Mouse (Mus musculus) MEL (cell line): Measurements from ENCODE around the gene Morn2. TPM values are rescaled to one million over a fixed set of nuclear protein-coding genes. Genes with fewer than 3 reads are reported as not detected.
A peak's percentile ranks its signal among the peaks of the same experiment; 100 is the strongest.

Experiments used
- DNase-seq: peaks from one replicate; pipeline ENCODE4 v3.0.0; 2011; ENCODE audit warnings: low read depth, low spot score
- H3K27ac ChIP-seq: 2 replicates; pipeline ENCODE4 v1.5.1; 2012; ENCODE audit warnings: low read depth, mild to moderate bottlenecking, control low read depth, low read length, moderate library complexity; ENCODE audit not compliant: control insufficient read depth
- H3K27me3 ChIP-seq, 2 experiments: fragments of 150-350 bp in 1 of 2; sonication (generic) in 1 of 2; 2 replicates each; pipeline ENCODE4 v1.6.1; 2012; ENCODE audit warnings: low read length in 2 of 2, mild to moderate bottlenecking in 2 of 2, improper control_type of control experiment in 1 of 2, moderate library complexity in 1 of 2; ENCODE audit not compliant: insufficient read depth in 2 of 2, control insufficient read depth in 1 of 2
- H3K36me3 ChIP-seq, 2 experiments: 2 replicates each; pipeline ENCODE4 v1.6.1; 2012 to 2014; ENCODE audit warnings: low read length in 2 of 2, improper control_type of control experiment in 1 of 2, inconsistent platforms in 1 of 2, mild to moderate bottlenecking in 1 of 2; ENCODE audit not compliant: insufficient read depth in 2 of 2, control insufficient read depth in 1 of 2
- H3K4me1 ChIP-seq, 2 experiments: fragments of 150-350 bp in 1 of 2; sonication (generic) in 1 of 2; 2 replicates each; pipeline ENCODE4 v1.6.1; 2012; ENCODE audit warnings: low read length in 2 of 2, improper control_type of control experiment in 1 of 2, mild to moderate bottlenecking in 1 of 2; ENCODE audit not compliant: insufficient read depth in 2 of 2, control insufficient read depth in 1 of 2
- H3K4me3 ChIP-seq, 2 experiments: fragments of 150-350 bp in 1 of 2; sonication (generic) in 1 of 2; 2 replicates each; pipeline ENCODE4 v1.5.1; 2012; ENCODE audit warnings: low read depth in 2 of 2, low read length in 2 of 2, mild to moderate bottlenecking in 2 of 2, moderate library complexity in 2 of 2, control low read depth in 1 of 2, improper control_type of control experiment in 1 of 2; ENCODE audit not compliant: control insufficient read depth in 1 of 2, insufficient read depth in 1 of 2
- H3K79me2 ChIP-seq: 2 replicates; pipeline ENCODE4 v1.6.1; 2012; ENCODE audit warnings: mild to moderate bottlenecking, low read length, moderate library complexity; ENCODE audit not compliant: control insufficient read depth, poor library complexity, insufficient read depth
- H3K9ac ChIP-seq: 2 replicates; pipeline ENCODE4 v1.6.1; 2012; ENCODE audit warnings: low read depth, mild to moderate bottlenecking, control low read depth, low read length, moderate library complexity; ENCODE audit not compliant: control insufficient read depth, poor library complexity, severe bottlenecking
- H3K9me3 ChIP-seq: fragments of 150-350 bp; sonication (generic); replicated peaks from 2 replicates; pipeline ENCODE4 v1.6.1; 2012; ENCODE audit warnings: mild to moderate bottlenecking, low read length, improper control_type of control experiment, moderate library complexity; ENCODE audit not compliant: insufficient read depth
- BHLHE40 ChIP-seq: IDR thresholded peaks from 2 replicates; pipeline ENCODE4 v1.6.1; 2012; ENCODE audit warnings: low read depth, mild to moderate bottlenecking, inconsistent platforms, low read length, improper control_type of control experiment, borderline replicate concordance
- CHD1 ChIP-seq: IDR thresholded peaks from 2 replicates; pipeline ENCODE4 v1.6.1; 2012; ENCODE audit warnings: low read depth, mild to moderate bottlenecking, inconsistent platforms, low read length, improper control_type of control experiment
- CHD2 ChIP-seq: IDR thresholded peaks from 2 replicates; pipeline ENCODE4 v1.6.1; 2011; ENCODE audit warnings: low read length, improper control_type of control experiment
- E2F4 ChIP-seq: IDR thresholded peaks from 2 replicates; pipeline ENCODE4 v1.6.1; 2011; ENCODE audit warnings: low read depth, low read length, improper control_type of control experiment, borderline replicate concordance
- ELF1 ChIP-seq: IDR thresholded peaks from 2 replicates; pipeline ENCODE4 v1.6.1; 2014; ENCODE audit warnings: low read depth, mild to moderate bottlenecking, inconsistent platforms, low read length, improper control_type of control experiment, moderate library complexity
- EP300 ChIP-seq, 2 experiments: IDR thresholded peaks; 2 replicates each; pipeline ENCODE4 v1.6.1; 2011; ENCODE audit warnings: improper control_type of control experiment in 2 of 2, low read length in 2 of 2, low read depth in 1 of 2, mild to moderate bottlenecking in 1 of 2
- ETS1 ChIP-seq: IDR thresholded peaks from 2 replicates; pipeline ENCODE4 v1.6.1; 2012; ENCODE audit warnings: low read depth, mild to moderate bottlenecking, inconsistent platforms, low read length, improper control_type of control experiment, moderate library complexity
- GATA1 ChIP-seq: IDR thresholded peaks from 2 replicates; pipeline ENCODE4 v1.6.1; 2011; ENCODE audit warnings: low read depth, low read length, improper control_type of control experiment
- HCFC1 ChIP-seq: IDR thresholded peaks from 2 replicates; pipeline ENCODE4 v1.6.1; 2012; ENCODE audit warnings: low read depth, mild to moderate bottlenecking, inconsistent platforms, low read length, improper control_type of control experiment, moderate library complexity
- JUND ChIP-seq: IDR thresholded peaks from 2 replicates; pipeline ENCODE4 v1.6.1; 2011; ENCODE audit warnings: low read depth, mild to moderate bottlenecking, improper control_type of control experiment, low read length
- MAFK ChIP-seq: IDR thresholded peaks from 2 replicates; pipeline ENCODE4 v1.6.1; 2011; ENCODE audit warnings: low read depth, mild to moderate bottlenecking, low read length, improper control_type of control experiment, borderline replicate concordance
- MEF2A ChIP-seq: IDR thresholded peaks from 2 replicates; pipeline ENCODE4 v1.6.1; 2014; ENCODE audit warnings: low read depth, mild to moderate bottlenecking, inconsistent platforms, low read length, improper control_type of control experiment; ENCODE audit not compliant: poor library complexity, insufficient replicate concordance, severe bottlenecking; ENCODE audit errors: extremely low read depth
- MXI1 ChIP-seq: IDR thresholded peaks from 2 replicates; pipeline ENCODE4 v1.6.1; 2011; ENCODE audit warnings: mild to moderate bottlenecking, low read depth, low read length, improper control_type of control experiment
- MYC ChIP-seq: IDR thresholded peaks from 2 replicates; pipeline ENCODE4 v1.6.1; 2011; ENCODE audit warnings: low read depth, mild to moderate bottlenecking, low read length, improper control_type of control experiment, moderate library complexity
- NELFE ChIP-seq: IDR thresholded peaks from 2 replicates; pipeline ENCODE4 v1.6.1; 2011; ENCODE audit warnings: low read depth, low read length, improper control_type of control experiment
- POLR2AphosphoS2 ChIP-seq: IDR thresholded peaks from 2 replicates; pipeline ENCODE4 v1.6.1; 2011; ENCODE audit warnings: low read length, improper control_type of control experiment
- POLR2AphosphoS5 ChIP-seq: IDR thresholded peaks from 2 replicates; pipeline ENCODE4 v1.6.1; 2012; ENCODE audit warnings: low read depth, borderline replicate concordance, mild to moderate bottlenecking, inconsistent platforms, low read length, moderate library complexity, mixed read lengths
- RAD21 ChIP-seq: IDR thresholded peaks from 2 replicates; pipeline ENCODE4 v1.6.1; 2011; ENCODE audit warnings: mild to moderate bottlenecking, low read depth, low read length, improper control_type of control experiment
- RCOR1 ChIP-seq: IDR thresholded peaks from 2 replicates; pipeline ENCODE4 v1.6.1; 2012; ENCODE audit warnings: low read depth, mild to moderate bottlenecking, inconsistent platforms, low read length, improper control_type of control experiment
- SMC3 ChIP-seq: IDR thresholded peaks from 2 replicates; pipeline ENCODE4 v1.6.1; 2011; ENCODE audit warnings: low read depth, low read length, improper control_type of control experiment
- TAL1 ChIP-seq: IDR thresholded peaks from 2 replicates; pipeline ENCODE4 v1.6.1; 2012; ENCODE audit warnings: mild to moderate bottlenecking, inconsistent platforms, low read length, moderate library complexity, mixed read lengths
- TBP ChIP-seq: IDR thresholded peaks from 2 replicates; pipeline ENCODE4 v1.8.0; 2011; ENCODE audit warnings: low read depth, low read length, improper control_type of control experiment
- TCF12 ChIP-seq: IDR thresholded peaks from 2 replicates; pipeline ENCODE4 v1.6.1; 2014; ENCODE audit warnings: low read depth, mild to moderate bottlenecking, inconsistent platforms, low read length, improper control_type of control experiment, moderate library complexity
- USF1 ChIP-seq: IDR thresholded peaks from 2 replicates; pipeline ENCODE4 v1.6.1; 2014; ENCODE audit warnings: low read depth, mild to moderate bottlenecking, inconsistent platforms, low read length, improper control_type of control experiment, moderate library complexity
- USF2 ChIP-seq, 2 experiments: IDR thresholded peaks; 2 replicates each; pipeline ENCODE4 v1.6.1; 2011 to 2012; ENCODE audit warnings: improper control_type of control experiment in 2 of 2, low read length in 2 of 2, borderline replicate concordance in 1 of 2, inconsistent platforms in 1 of 2, low read depth in 1 of 2, mild to moderate bottlenecking in 1 of 2; ENCODE audit not compliant: insufficient read depth in 1 of 2
- ZC3H11A ChIP-seq: IDR thresholded peaks from 2 replicates; pipeline ENCODE4 v1.6.1; 2012; ENCODE audit warnings: low read depth, mild to moderate bottlenecking, inconsistent platforms, low read length, improper control_type of control experiment
- ZMIZ1 ChIP-seq: IDR thresholded peaks from 2 replicates; pipeline ENCODE4 v1.6.1; 2012; ENCODE audit warnings: low read depth, mild to moderate bottlenecking, inconsistent platforms, low read length, improper control_type of control experiment, moderate library complexity
- ZNF384 ChIP-seq: IDR thresholded peaks from 2 replicates; pipeline ENCODE4 v1.6.1; 2012; ENCODE audit warnings: low read depth, mild to moderate bottlenecking, inconsistent platforms, low read length, improper control_type of control experiment
- polyA plus RNA-seq, 2 experiments: library from polyadenylated mRNA; stranded (reverse) in 1 of 2; unstranded in 1 of 2; fragments of >175 nt in 1 of 2; fragments of >200 nt in 1 of 2; gene quantifications; 2 replicates each; pipeline versions ENCODE4 v1.2.1 to v1.2.4; 2012; ENCODE audit warnings: low replicate concordance in 2 of 2, low read depth in 1 of 2; ENCODE audit not compliant: insufficient read length in 2 of 2, insufficient read depth in 1 of 2, missing spikeins in 1 of 2
- total RNA-seq: library from RNA; depleted of rRNA; stranded (reverse); fragments of 300-350 nt; gene quantifications from 2 replicates; pipeline ENCODE4 v1.2.3, GENCODE M21; 2012

Gene Morn2
- total and polyA plus RNA-seq, 3 experiments: 7.4 to 18.1 TPM; not detected in 1

- Histone ChIP-seq H3K27me3 (no peaks in the 10 kb centered on the region), H3K4me3 (peak overlapping the region; percentile 71 to 95), H3K27ac (0 out of 2 replicates have a peak overlapping the region, but pooled peaks have one; percentile 5), H3K36me3 (peaks cover 0 to 14% of the 10 kb centered on the region in 2 experiments; a peak in 2 of 4 replicates), H3K9ac (peak overlapping the region; percentile 71), H3K9me3 (no peaks in the 10 kb centered on the region), H3K4me1 (peaks cover 5 to 14% of the 10 kb centered on the region in 2 experiments), H3K79me2 (peaks cover 4% of the 10 kb centered on the region; the same call in 1 of the 2 replicates)
- TF ChIP-seq TCF12 (0 out of 2 replicates have a peak, but pooled peaks have one; percentile 20), GATA1 (peak; percentile 52), EP300 (IDR thresholded peaks at IDR 0.05; ENCODE audit: low read depth in 1 of 2, low read length in 2 of 2) (peak; percentile 21 to 29; a peak in 2 of 4 replicates), E2F4 (no peak), ZMIZ1 (no peak), RCOR1 (peak; percentile 76), CHD1 (0 out of 2 replicates have a peak, but pooled peaks have one; percentile 22)
- DNase-seq: no peak
Observed at GRCm38 (mm10) chr17:80289280-80290073, 526 bp upstream of the Morn2 start.

DNA sequence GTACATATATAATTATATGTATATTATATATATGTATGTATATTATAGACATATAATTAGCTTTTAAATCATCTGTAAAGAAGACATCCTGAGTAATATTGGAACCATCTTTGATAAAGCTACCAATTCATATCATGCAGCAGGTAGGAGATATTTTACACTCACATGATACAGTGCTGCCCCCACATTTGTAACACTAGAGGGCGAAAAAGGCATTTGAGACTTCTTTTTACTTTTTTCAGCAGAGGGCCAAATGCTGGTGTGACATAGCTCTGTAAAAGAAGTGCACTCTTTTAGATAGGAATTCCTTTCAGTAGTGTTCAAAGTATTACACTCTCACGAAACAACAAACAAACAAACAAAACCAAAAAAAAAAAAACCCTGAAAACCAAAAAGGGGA, 1.1 kb downstream of the Morn2 start:
- peak overlapping the region; percentile 34; the same call in 1 of the 2 replicates for H3K9ac ChIP-seq
- peak overlapping the region; percentile 28 for H3K27ac ChIP-seq
- no peaks in the 10 kb centered on the region for H3K9me3 ChIP-seq
- peaks cover 4% of the 10 kb centered on the region; the same call in 1 of the 2 replicates for H3K79me2 ChIP-seq
- peak overlapping the region; percentile 21 to 38 for H3K4me3 ChIP-seq
- DNase-seq: peak; percentile 86
- H3K36me3 ChIP-seq: peaks cover 0 to 18% of the 10 kb centered on the region in 2 experiments; a peak in 2 of 4 replicates
- no peaks in the 10 kb centered on the region for H3K27me3 ChIP-seq
- H3K4me1 ChIP-seq: peaks cover 5 to 14% of the 10 kb centered on the region in 2 experiments
- TF ChIP-seq TAL1: no peak
- peak; percentile 82 for TF ChIP-seq ZC3H11A
- no peak for TF ChIP-seq POLR2AphosphoS5
- TF ChIP-seq MEF2A: no peak
- TF ChIP-seq USF2 (IDR thresholded peaks at IDR 0.05; ENCODE audit: borderline replicate concordance in 1 of 2, insufficient read depth in 1 of 2, low read depth in 1 of 2, low read length in 2 of 2): no peak
- peak; percentile 56 for TF ChIP-seq RCOR1
- TF ChIP-seq SMC3: peak; percentile 88
- no peak for TF ChIP-seq CHD2
- TF ChIP-seq GATA1: 0 out of 2 replicates have a peak, but pooled peaks have one; percentile 3
- TF ChIP-seq ZNF384: peak; percentile 88
- TF ChIP-seq TBP: no peak
- TF ChIP-seq ELF1: no peak
- TF ChIP-seq POLR2AphosphoS2: no peak
- peak; percentile 82 for TF ChIP-seq RAD21
- 0 out of 2 replicates have a peak, but pooled peaks have one; percentile 27 for TF ChIP-seq ETS1
- 0 out of 2 replicates have a peak, but pooled peaks have one; percentile 51 for TF ChIP-seq JUND
- peak; percentile 81 for TF ChIP-seq MYC
- peak; percentile 65 for TF ChIP-seq HCFC1
- peak; percentile 40 to 44; a peak in 2 of 4 replicates for TF ChIP-seq EP300 (IDR thresholded peaks at IDR 0.05; ENCODE audit: low read depth in 1 of 2, low read length in 2 of 2)
- TF ChIP-seq USF1: peak; percentile 38; the same call in 1 of the 2 replicates
- peak; percentile 22; the same call in 1 of the 2 replicates for TF ChIP-seq BHLHE40
- TF ChIP-seq MAFK: 0 out of 2 replicates have a peak, but pooled peaks have one; percentile 23
- TF ChIP-seq MXI1: peak; percentile 77
- TF ChIP-seq NELFE: no peak
